Mouse (Mus musculus) midbrain, postnatal 0 days (tissue): ENCODE measurements around the gene Dnah3. TPM values are rescaled to one million over a fixed set of nuclear protein-coding genes. Genes with fewer than 3 reads are reported as not detected.

Source experiments
- ATAC-seq: fragments of 200-750 bp; cut with Nextera tagmentation; 2 replicates; pipeline ENCODE4 v1.8.0; 2017; ENCODE audit warnings: moderate number of reproducible peaks, mild to moderate bottlenecking, moderate TSS enrichment, moderate library complexity; ENCODE audit not compliant: low FRiP score
- DNase-seq: peaks from one replicate; pipeline ENCODE4 v3.0.0-alpha.2; 2015; ENCODE audit warnings: low spot score
- H3K27ac ChIP-seq: fragments of 300-500 bp; sonication (generic); 2 replicates; pipeline ENCODE4 v1.5.1; 2014; ENCODE audit warnings: low read depth, mild to moderate bottlenecking, low read length, mixed read lengths
- H3K27me3 ChIP-seq: fragments of 300-500 bp; sonication (generic); 2 replicates; pipeline ENCODE4 v1.6.1; 2014; ENCODE audit warnings: low read length, control low read depth, mixed read lengths; ENCODE audit not compliant: insufficient read depth
- H3K36me3 ChIP-seq: fragments of 300-500 bp; sonication (generic); 2 replicates; pipeline ENCODE4 v1.6.1; 2014; ENCODE audit warnings: low read length, control low read depth, mixed read lengths; ENCODE audit not compliant: insufficient read depth
- H3K4me1 ChIP-seq: fragments of 300-500 bp; sonication (generic); 2 replicates; pipeline ENCODE4 v1.6.1; 2014; ENCODE audit warnings: mild to moderate bottlenecking, control low read depth, antibody characterized with exemption, low read length, mixed read lengths; ENCODE audit not compliant: insufficient read depth
- H3K4me2 ChIP-seq: fragments of 300-500 bp; sonication (generic); 2 replicates; pipeline ENCODE4 v1.6.1; 2014; ENCODE audit warnings: low read depth, mild to moderate bottlenecking, low read length, mixed read lengths; ENCODE audit not compliant: poor library complexity, severe bottlenecking
- H3K4me3 ChIP-seq: fragments of 300-500 bp; sonication (generic); 2 replicates; pipeline ENCODE4 v1.5.1; 2014; ENCODE audit warnings: low read depth, mild to moderate bottlenecking, low read length, moderate library complexity
- H3K9ac ChIP-seq: fragments of 300-500 bp; sonication (generic); replicated peaks from 2 replicates; pipeline ENCODE4 v1.6.1; 2014; ENCODE audit warnings: mild to moderate bottlenecking, low read length, moderate library complexity, mixed read lengths; ENCODE audit not compliant: poor library complexity, severe bottlenecking
- H3K9me3 ChIP-seq: fragments of 300-500 bp; sonication (generic); 2 replicates; pipeline ENCODE4 v1.6.1; 2016; ENCODE audit warnings: low read length, control low read depth
- CTCF ChIP-seq: IDR thresholded peaks from 2 replicates; pipeline ENCODE4 v1.5.1; 2016; ENCODE audit warnings: antibody characterized with exemption, mild to moderate bottlenecking
- WGBS: fragments of 180-500 bp; shearing (Covaris S2); extraction: QIAGEN DNeasy Blood & Tissue Kit; methylation state at CpG from one replicate; pipeline ENCODE4 v1.1.7; 2014; 5-methylcytosine and 5-hydroxymethylcytosine counted together
- polyA plus RNA-seq: library from polyadenylated mRNA; unstranded; fragments of >200 nt; fragmentation: Nextera tagmentation; extraction: Ambion mirVana; gene quantifications from 2 replicates; pipeline ENCODE4 v1.2.1, GENCODE M21; 2015
- total RNA-seq: library from RNA; depleted of rRNA; stranded (reverse); fragments of >200 nt; gene quantifications from 2 replicates; pipeline ENCODE4 v1.2.3, GENCODE M21; 2014

The Dnah3 gene
- total and polyA plus RNA-seq, 2 experiments from 2014 or later = 0.15 to 2.8 TPM

GRCm38 (mm10) chr7:120123776-120124175 is 28.7 kb upstream of the Dnah3 start:
- whole genome bisulfite sequencing = 89% methylated on average over 4 of the region's 4 CpGs

DNA sequence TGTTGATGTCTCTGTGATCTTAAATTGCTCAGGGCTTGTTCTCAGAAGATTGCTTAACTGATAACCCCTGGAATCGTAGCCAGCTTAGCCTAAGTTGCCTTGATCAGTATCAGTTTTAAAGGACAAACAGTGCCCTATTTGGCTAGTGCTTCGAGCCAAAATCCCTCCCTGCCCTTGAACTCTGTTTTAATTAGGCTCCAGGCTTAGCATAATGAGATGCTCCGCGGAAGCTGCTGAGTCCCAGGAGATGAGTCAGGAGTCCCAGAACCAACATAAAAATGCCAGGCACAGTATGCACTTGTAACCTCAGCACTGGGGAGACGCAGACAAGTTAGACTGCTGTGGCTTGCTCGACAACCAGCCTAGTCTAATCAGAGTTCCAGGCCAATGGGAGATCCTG is 22.4 kb upstream of the Dnah3 start:
- ATAC-seq = no peak
- H3K4me2 ChIP-seq = no peak overlapping the region
- 14% methylated on average over 6 of the region's 6 CpGs for WGBS

More at GRCm38 (mm10) chr7:120123776-120124175, 28.7 kb upstream of the Dnah3 start:
- no peak for TF ChIP-seq CTCF
- H3K9ac ChIP-seq = no peak overlapping the region
- H3K27ac ChIP-seq = no peak overlapping the region
- H3K4me2 ChIP-seq = no peak overlapping the region
- no peak for DNase-seq
- H3K9me3 ChIP-seq = no peaks in the 10 kb centered on the region
- H3K4me3 ChIP-seq = no peak overlapping the region
- H3K27me3 ChIP-seq = no peaks in the 10 kb centered on the region
- no peak for ATAC-seq
- H3K4me1 ChIP-seq = no peaks in the 10 kb centered on the region
- H3K36me3 ChIP-seq = no peaks in the 10 kb centered on the region

DNA sequence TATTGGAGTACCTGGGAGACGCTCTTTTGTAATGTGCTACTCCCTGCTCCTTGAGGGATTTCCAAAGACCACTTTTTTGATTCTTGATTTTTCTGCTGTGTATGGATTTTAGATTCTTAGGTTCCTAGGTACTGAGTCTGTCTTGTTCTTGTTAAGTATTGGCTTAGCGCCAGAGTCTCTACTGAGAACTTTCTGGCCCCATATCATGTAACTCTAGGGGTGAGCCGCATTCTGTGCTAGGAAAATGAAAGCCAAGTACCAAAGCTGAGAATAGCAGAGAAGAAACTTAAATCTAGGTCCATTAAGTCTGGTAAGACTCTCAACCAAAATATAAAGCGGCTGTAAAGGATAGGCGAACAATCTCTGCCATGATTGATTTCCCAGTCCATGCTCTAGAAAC is 21.9 kb upstream of the Dnah3 start:
- ATAC-seq (no peak), DNase-seq (no peak)
- no peaks in the 10 kb centered on the region for H3K27me3 ChIP-seq
- no peak overlapping the region for H3K4me2 ChIP-seq
- no peaks in the 10 kb centered on the region for H3K36me3 ChIP-seq
- no peak overlapping the region for H3K27ac ChIP-seq
- no peak overlapping the region for H3K4me3 ChIP-seq
- H3K9ac ChIP-seq = no peak overlapping the region
- no peak for TF ChIP-seq CTCF
- 80% methylated on average over 5 of the region's 5 CpGs for WGBS
- H3K9me3 ChIP-seq = no peaks in the 10 kb centered on the region
- H3K4me1 ChIP-seq = no peaks in the 10 kb centered on the region

More for the DNA sequence above, 22.4 kb upstream of the Dnah3 start:
- H3K36me3 ChIP-seq = no peaks in the 10 kb centered on the region
- no peak overlapping the region for H3K4me3 ChIP-seq
- H3K27ac ChIP-seq = no peak overlapping the region
- no peaks in the 10 kb centered on the region for H3K4me1 ChIP-seq
- H3K9me3 ChIP-seq = no peaks in the 10 kb centered on the region
- no peak for DNase-seq
- H3K27me3 ChIP-seq = no peaks in the 10 kb centered on the region
- H3K9ac ChIP-seq = no peak overlapping the region
- TF ChIP-seq CTCF = no peak

DNA sequence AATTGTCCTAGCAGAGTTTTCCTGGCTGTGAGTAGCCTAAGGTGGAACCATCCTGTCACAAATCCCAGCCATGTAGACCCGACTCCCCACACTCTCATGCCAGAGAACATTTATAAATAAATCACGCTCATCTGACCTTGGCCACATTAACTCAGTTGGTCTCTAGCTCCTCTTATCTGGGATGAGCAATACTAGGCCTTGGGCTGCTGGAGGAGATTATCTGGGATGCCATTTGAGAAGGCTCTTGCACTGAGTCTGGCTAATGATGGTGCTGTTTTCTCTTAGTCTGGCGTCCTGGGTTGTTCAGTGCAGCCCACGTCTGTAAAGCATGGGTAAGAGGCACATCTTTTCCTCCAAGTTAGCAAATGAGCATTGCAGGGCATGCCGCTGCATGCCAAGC is 14.6 kb upstream of the Dnah3 start:
- no peak overlapping the region for H3K9ac ChIP-seq
- H3K4me1 ChIP-seq = no peaks in the 10 kb centered on the region
- no peaks in the 10 kb centered on the region for H3K9me3 ChIP-seq
- no peaks in the 10 kb centered on the region for H3K27me3 ChIP-seq
- H3K36me3 ChIP-seq = no peaks in the 10 kb centered on the region
- no peak overlapping the region for H3K4me2 ChIP-seq
- no peak overlapping the region for H3K27ac ChIP-seq
- no peak overlapping the region for H3K4me3 ChIP-seq
- no peak for TF ChIP-seq CTCF
- ATAC-seq = no peak
- no peak for DNase-seq
- 90% methylated on average over 5 of the region's 5 CpGs for WGBS

DNA sequence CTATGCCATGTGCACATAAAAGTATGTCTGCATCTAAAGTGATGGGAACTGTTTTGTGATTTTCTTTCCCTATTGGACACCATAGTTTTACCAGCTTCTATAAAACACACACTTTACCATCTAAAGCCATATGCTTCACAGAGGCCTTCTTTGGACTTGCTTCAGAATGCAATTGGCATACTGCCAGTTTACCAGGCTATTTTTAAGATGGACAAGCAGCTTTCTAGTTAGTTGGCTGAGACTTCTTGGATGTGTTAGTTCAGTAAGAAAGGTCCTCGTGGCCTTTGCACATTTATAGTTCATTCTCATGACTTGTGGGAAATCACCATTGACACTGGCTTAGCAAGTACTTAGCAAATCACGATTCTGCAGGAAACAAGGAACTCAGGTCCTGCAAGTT is 11.3 kb upstream of the Dnah3 start:
- H3K4me1 ChIP-seq = no peaks in the 10 kb centered on the region
- DNase-seq (no peak), ATAC-seq (no peak)
- H3K4me2 ChIP-seq = no peak overlapping the region
- H3K27ac ChIP-seq = no peak overlapping the region
- no peaks in the 10 kb centered on the region for H3K36me3 ChIP-seq
- H3K4me3 ChIP-seq = no peak overlapping the region
- no peaks in the 10 kb centered on the region for H3K27me3 ChIP-seq
- no peak for TF ChIP-seq CTCF
- H3K9ac ChIP-seq = no peak overlapping the region
- no peaks in the 10 kb centered on the region for H3K9me3 ChIP-seq
- 57% methylated on average over 2 of the region's 2 CpGs for WGBS

- no peaks in the 10 kb centered on the region for H3K9me3 ChIP-seq
- DNase-seq = peak; percentile 58
- H3K27ac ChIP-seq = no peak overlapping the region
- H3K36me3 ChIP-seq = no peaks in the 10 kb centered on the region
- H3K4me3 ChIP-seq = no peak overlapping the region
- H3K9ac ChIP-seq = no peak overlapping the region
- peak; percentile 51; the same call in 1 of the 2 replicates for ATAC-seq
- H3K4me2 ChIP-seq = no peak overlapping the region
- TF ChIP-seq CTCF = peak; percentile 77
- WGBS = 45% methylated on average over 3 of the region's 3 CpGs
- H3K4me1 ChIP-seq = no peaks in the 10 kb centered on the region
- H3K27me3 ChIP-seq = no peaks in the 10 kb centered on the region
Observed at GRCm38 (mm10) chr7:120104975-120105374, 9.9 kb upstream of the Dnah3 start.
